Mouse (Mus musculus) left cerebral cortex, postnatal 14 days (tissue): Measurements from ENCODE around the gene Lrriq4. TPM values are rescaled to one million over a fixed set of nuclear protein-coding genes. Genes with fewer than 3 reads are reported as not detected.
A peak's percentile ranks its signal among the peaks of the same experiment; 100 is the strongest.

Source experiments
- DNase-seq, 2 experiments: peaks; one replicate each; pipeline ENCODE4 v3.0.0; 2021 to 2022; ENCODE audit warnings: low spot score in 2 of 2, mixed read lengths in 1 of 2
- intact Hi-C: fragments of 180-260 bp; cut with DNase I; formaldehyde crosslinking; loops from one replicate; pipeline ENCODE4 v1.15.1; 2025
- long read RNA-seq, 2 experiments: library from polyadenylated mRNA; stranded (forward); transcript quantifications; one replicate each; pipeline ENCODE4 v2.0.0; 2021
- total RNA-seq, 2 experiments: library from RNA; stranded (reverse); gene quantifications; 2 replicates each; pipeline ENCODE4 v1.2.3; 2021

Gene Lrriq4
- not detected for total RNA-seq
- long read RNA-seq, experiment 1, result 0 reads
- long read RNA-seq, experiment 2, result 0 reads

DNA sequence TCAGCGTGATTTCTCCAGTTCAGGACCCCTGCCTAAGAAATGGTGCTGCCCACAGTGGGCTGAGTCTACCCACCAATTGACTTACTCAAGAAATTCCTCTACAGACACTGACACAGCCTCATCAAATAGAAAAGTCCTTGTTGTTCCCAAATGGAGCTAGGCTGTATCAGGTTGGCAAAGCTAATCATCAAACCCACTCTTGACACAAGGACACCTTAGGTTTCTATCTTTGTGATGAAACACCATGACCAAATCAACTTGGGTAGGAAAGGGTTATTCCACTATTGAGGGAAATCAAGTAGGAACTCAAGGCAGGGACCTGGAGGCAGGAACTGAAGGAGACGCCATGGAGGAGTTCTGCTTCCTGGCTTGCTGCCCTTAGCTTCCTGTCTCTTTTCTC, at the start of gene Lrriq4:
Gene Lrriq4 (plus strand): TSS at position 301 of the 400 bp plus-strand sequence.
- no peak for DNase-seq

DNA sequence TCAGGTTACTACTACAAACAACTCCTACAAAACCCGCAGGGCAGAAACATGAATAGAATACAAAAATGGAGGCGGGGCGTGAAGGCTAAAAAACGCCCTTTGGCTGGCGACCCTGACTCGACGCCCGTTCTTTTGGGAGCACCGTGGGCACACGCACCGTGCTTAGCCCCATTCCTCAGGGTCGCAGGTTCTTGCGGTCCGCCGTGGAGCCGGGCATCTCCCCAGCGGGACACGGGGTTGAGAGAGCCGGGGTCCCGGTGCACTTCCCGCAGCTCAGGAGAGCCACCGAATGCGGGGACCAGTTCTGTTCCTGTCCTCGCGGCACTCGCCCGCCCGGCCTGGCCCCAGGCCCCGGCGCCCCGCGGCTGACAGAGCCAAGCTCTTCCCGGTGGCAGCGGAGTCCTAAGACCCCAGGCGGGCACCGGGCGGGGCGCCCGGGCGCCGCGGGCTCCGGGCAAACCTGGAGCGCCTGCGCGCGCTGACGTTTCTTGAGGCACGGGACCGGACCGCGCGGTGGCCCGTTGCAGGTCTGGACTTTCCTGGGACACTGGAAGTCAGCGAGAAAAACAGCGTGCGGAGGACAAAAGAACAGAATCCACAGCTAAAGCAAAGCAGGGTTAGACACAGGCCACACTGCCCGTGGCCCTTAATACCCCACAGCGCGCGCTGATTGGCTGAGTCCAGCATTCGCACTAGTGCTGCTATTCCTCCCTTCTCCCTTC, 49.0 kb upstream of the Lrriq4 start:
- peak in 1 of 2 experiments; percentile 26 for DNase-seq
- intact Hi-C loops, result no loop called here

More for the DNA sequence above, at the start of gene Lrriq4:
- intact Hi-C loops, result no loop called here

DNA sequence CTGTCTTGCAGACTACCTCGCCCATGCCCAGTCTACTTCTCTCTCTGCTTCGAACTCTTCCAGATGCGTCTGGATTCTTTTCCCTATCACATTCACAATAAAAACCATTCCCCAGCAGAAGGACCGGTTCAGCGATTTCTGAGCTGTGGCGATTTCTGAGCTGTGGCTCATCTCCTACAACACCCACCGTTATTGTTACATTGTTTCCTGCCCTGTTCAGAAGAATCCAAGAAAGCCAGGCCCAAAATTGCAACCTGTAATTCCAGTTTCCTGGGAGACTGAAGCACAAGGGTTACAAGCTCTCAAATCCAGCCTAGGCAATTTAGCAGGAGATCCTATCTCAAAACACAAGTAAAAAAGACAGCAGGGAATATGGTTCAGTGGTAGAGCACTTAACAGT, 47.0 kb upstream of the Lrriq4 start:
- intact Hi-C loops, result no loop called here
- DNase-seq, result no peak

DNA sequence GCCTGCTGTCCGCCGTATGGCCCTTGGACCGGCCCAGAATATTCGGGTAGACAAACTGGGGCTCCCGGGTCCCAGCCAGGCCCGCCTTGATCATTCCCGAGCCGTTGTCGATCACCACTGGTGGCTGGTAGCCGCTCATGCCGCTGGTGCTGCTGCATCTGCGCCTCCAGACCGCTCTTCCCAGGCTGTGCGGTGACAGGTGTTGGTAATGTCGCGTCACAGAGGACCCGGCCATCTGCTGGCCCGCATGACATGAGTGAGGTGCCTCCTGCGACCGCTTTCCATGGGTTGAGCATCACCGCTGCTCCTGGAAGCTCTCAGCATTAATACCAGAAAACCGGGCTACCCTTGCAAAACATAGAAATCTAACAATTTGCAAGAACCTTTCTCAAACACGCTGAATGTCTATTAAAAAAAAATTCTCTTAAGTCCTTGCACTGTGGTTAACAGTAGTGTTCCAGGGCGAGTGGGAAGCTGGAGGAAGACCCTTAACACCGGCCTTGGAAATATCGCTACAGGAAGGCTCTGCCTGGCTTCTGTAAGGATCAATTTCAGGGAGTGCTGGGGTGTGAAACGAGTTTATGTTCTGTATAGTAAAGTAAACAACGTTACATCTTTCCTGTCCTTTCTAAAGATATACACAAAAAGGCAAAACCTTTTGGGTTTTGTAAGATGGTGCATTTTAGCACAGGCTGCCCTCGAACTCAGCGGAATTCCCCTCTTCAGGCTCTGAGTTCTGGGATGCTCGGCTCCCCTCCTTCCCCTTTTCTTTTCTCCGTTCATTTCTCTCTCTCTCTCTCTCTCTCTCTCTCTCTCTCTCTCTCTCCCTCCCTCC, 44.4 kb upstream of the Lrriq4 start, which contains the start of gene Actrt3:
Gene Actrt3 (minus strand): TSS at position 229 of the 835 bp plus-strand sequence.
- peak; percentile 40 to 43 for DNase-seq
- intact Hi-C loops, result loop anchor here (5.0 to 10.0 kb wide), 3 partner anchors 192 to 365 kb away; partner anchors contain the start of genes Phc3 and Sec62

DNA sequence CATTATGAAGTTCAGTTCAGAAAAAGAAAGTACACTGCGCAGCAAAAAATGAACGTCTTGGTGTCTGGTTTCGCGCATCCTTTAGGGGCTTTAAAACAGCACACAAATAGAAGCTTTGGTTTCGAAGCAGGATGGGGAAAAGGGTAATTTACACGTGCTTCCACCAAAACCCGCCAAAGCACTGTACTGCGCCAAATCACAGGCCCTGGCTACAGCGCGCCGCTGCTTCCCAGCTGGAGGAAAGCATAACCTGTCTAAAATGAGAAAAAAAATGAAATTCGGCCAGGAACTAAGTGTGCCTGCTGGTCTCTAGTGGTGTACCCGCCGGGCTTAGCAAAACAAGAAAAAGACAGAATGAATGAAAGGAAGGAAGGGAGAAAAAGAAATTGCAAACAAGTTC, 43.6 kb upstream of the Lrriq4 start:
- DNase-seq, result peak; percentile 27 to 36
- intact Hi-C loops, result loop anchor here (5.0 to 10.0 kb wide), 3 partner anchors 192 to 364 kb away; partner anchors contain the start of genes Phc3 and Sec62

DNA sequence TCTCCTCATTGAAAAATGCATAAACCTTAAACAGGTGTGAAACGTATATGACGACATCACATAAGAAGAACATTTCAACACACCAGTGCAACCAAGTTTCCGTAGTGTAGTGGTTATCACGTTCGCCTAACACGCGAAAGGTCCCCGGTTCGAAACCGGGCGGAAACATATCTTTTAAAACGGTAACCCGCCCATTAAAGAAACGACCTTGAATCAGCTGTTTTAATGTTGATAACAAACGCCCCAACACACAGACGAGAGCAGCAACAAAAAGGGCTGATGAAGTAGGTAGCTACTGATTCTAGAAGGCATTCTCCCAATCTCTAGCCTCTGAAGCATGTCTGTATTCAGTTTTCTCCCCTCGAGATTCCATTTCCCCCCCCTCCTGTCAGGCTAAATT, 43.1 kb upstream of the Lrriq4 start:
- peak; percentile 81 to 94 for DNase-seq
- intact Hi-C loops, result loop anchor here (5.0 to 10.0 kb wide), 3 partner anchors 191 to 364 kb away; partner anchors contain the start of genes Phc3 and Sec62

DNA sequence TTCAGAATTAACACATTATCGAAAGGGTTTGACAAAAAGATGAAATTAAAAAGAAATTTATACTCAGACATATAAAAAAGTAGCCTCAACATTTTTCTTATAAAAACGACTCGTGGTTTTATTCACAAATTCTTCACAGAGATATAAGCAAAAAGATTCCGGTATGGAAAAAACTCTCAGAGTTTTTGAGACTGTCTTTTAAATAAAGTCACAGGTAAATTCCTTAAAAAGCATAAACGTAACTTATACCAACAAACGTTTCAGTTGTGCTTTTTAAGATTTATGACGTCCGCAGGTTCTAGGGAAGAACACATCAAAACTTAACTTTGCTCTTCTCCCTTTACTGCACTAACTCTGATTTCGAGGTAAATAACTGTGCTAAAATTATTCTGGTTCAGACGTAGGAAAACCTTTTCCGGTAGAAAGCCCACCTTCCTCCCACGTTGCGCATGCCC, 42.7 kb upstream of the Lrriq4 start:
- intact Hi-C loops, result loop anchor here (5.0 to 10.0 kb wide), 3 partner anchors 191 to 363 kb away; partner anchors contain the start of genes Phc3 and Sec62
- no peak for DNase-seq

DNA sequence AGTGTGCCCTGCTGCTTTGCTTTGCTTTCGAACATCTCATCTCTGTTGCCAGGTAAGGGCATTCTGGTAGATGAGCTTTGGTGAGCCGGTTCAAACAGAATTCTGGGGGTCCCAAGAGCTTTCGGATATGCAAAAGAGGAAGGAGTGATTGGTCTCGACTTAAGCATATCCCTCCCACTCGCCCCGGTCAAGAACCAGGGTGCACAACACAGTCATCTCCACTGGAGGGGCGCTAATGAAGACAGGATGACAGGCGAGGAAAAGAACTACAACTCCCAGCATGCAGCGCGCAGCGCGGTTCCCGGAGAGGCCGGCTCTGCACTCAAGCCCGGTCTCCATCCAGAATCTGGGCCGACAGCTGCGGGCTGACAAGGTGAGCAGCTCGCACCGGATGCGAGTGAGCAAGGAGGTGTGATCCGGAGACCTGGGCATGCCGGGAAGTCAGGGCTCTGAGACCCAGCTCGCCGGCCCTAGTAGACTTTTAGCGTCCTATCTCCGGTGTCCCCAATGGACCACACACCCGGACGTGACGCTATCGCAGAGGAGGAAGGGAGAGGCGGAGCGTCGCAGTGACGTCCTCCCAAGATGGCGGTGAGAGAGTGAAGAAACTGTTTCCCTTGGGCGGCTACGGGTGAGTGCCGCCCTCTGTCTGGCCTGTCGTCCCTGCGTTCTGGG, 42.1 kb upstream of the Lrriq4 start, which contains the start of gene Mynn:
Gene Mynn (plus strand): TSS at position 1 of the 675 bp plus-strand sequence.
- peak; percentile 93 to 96 for DNase-seq
- intact Hi-C loops, result loop anchor here (5.0 to 10.0 kb wide), 3 partner anchors 190 to 363 kb away; partner anchors contain the start of genes Phc3 and Sec62

DNA sequence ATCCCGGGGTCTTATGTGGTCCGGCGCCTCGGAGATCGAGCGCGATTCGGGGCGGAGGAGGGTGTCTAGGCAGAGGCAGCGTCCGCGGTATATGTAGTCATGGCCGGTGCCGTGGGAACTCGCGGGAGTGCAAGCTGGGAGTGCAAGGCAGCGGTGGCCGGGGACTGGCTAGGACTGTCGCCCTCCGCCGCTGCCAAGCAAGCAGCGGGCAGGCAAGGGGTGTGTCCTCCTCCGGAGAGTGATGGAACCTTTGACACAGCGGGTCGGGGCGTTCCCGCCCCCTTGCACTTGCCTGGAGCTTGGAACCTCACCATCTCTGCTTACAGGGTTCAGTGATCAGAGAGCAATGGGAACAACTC, 41.6 kb upstream of the Lrriq4 start:
- intact Hi-C loops, result loop anchor here (5.0 to 10.0 kb wide), 3 partner anchors 190 to 362 kb away; partner anchors contain the start of genes Phc3 and Sec62
- peak in 1 of 2 experiments; percentile 62 for DNase-seq

DNA sequence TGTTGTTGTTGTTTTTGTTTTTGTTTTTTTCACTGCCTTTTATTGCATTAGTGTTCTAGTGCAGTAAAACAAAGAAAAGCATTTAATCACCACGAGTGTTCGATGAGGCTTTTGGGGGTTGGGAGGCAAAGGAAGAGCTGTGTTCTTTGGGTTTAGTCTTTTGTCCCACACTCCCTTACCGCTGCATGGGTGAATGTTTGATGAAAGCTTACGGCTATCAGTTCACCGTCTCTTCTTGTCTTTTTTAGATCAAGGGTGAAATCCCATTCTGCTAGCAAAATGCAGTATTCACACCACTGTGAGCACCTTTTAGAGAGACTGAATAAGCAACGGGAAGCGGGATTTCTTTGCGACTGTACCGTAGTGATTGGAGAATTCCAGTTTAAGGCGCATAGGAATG, 41.1 kb upstream of the Lrriq4 start:
- DNase-seq, result no peak
- intact Hi-C loops, result loop anchor here (5.0 to 10.0 kb wide), 3 partner anchors 189 to 362 kb away; partner anchors contain the start of genes Phc3 and Sec62

DNA sequence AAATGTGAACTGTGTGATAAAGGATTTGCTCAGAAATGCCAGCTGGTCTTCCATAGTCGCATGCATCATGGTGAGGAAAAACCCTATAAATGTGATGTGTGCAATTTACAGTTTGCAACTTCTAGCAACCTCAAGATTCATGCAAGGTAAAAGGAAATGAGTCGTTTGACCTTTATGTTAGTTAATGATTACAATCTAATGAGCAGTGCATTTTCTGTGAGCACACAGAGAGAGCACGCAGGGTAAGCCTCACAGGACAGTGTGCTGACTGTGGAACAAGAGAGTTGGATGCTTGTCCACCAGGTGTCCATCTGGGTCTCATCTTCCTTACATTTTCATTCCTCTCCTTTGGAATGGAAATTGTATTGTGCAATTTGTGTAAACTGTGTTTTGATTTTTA, 35.3 kb upstream of the Lrriq4 start:
- no peak for DNase-seq
- intact Hi-C loops, result loop anchor here (10.0 kb wide), 1 partner anchor 356 kb away; the partner anchor contains the start of gene Phc3

DNA sequence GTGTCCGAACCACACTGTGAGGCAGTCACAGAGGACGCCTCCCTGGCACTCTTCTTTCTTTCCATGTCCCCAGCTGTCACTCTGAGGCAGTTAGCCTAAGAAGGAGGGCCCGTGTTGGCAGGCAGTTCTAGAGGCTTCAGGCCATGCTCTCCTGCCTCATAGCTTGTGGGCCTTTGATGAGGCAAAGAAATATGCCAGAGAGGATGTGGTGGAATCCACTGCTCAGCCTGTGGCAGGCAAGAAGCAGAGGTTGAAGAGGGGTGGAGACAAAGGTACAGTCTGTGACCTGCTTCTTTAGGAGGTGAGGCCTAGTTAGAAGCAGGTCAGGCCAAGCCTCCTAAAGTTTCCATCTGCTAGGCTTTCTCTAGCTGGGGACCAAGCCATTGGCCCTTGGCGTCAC, 33.4 kb upstream of the Lrriq4 start:
- DNase-seq, result no peak
- intact Hi-C loops, result no loop called here

DNA sequence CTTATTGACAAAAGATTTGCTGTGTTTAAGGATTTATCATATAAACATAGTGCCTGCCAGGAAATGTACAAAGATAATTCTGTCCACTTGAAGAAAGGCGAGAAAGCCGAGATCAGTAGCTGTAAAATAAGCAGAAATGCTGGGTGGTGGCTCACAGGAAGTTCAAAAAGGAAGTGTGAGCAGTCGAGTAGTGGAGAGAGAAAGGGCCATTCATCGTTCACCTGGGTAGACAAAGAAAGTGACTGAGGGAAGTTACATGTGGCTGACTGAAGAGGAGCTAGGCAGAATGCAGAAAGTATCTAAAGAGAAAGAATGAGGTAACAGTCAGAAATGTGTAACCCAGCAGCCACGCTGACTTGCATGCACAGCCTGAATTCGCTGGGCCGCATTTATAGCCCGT, 24.2 kb upstream of the Lrriq4 start:
- no peak for DNase-seq
- intact Hi-C loops, result no loop called here

DNA sequence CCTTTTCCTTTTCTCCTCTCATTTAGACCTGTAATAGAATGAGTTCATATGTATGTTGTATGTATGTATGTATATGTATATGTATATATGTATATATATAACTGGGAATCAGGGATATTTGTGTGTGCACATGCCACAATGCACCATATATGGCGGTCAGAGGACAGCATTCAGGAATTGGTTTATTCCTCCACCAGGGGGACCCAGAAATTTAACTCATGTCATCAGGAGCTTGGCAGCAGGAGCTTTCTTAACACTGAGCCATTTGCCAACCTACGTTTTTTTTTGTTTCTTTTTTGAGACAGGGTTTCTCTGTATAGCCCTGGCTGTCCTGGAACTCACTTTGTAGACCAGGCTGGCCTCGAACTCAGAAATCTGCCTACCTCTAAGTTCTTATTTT, 10.6 kb upstream of the Lrriq4 start:
- no peak for DNase-seq
- intact Hi-C loops, result no loop called here

DNA sequence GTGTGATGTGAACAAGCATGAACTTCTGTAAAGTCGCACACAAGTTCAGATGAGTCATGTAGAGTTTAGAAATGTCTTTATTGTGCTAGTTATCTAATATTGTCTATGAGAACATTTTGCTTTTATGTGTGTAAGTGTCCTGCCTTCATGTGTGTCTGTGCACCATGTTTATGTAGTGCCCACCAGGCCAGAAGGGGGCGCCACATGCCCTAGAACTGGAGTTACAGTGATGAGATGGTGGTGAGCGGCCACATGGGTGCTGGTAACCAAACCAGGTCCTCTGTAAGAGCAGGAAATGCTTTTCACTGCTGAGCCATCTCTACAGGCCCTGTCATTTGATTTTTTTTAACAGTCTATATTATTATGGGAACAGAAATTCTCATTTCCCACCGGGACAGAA, 8.7 kb upstream of the Lrriq4 start:
- intact Hi-C loops, result no loop called here
- DNase-seq, result no peak

DNA sequence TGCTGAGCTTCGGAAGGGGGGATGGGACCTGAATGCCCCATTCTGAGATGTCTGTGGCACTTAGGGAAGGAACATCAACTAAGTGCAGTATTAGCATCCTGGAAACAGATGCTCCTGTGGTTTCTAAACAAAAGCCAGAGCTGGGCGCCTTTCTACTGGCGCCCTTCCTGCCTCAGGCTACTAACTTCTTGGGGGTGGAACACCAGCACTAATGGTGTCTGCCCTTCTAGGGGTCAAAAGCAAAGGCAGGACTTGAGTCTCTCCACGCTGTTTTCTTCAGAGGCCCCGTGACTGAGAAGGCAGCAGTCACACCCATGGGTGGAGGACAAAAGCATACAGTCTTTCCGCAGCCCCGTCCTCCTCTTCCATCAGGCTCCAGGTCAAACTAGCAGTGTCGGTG, 2.5 kb downstream of the Lrriq4 start:
- no peak for DNase-seq
- intact Hi-C loops, result no loop called here

DNA sequence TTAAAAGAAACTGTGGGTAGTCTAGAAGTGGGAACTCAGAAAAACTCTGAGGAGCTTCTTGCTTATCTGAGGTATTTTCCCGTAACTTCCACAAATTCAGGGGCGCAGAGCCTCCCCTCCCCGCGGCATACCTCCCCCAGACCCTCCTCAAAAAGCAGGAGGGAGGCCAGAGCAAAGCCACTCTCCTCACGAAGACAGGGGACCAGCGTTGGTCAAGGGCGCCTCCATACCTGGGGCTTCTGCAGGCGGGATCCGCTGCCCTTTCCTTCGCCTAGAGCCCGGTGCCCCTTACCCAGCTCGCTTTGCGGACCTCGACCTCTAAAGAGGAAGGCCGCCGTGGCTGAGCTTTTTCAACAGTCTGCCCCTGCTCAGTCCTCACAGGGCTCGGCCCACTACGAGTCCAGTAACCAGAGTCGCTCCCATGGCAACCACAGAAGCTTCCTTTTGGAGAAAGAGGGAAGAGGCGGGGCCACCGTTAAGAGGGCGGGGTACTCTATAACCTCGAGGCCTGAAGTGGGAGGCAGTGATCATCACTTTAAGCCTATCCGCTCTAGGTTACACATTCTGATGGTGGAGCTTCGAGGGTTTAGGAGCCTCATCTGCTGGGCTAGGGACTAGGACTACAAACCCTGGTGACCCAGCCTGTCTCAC, 3.3 kb downstream of the Lrriq4 start, which contains the start of gene Lrrc34:
Gene Lrrc34 (minus strand): TSS at position 430 of the 651 bp plus-strand sequence.
- peak; percentile 19 to 34 for DNase-seq

DNA sequence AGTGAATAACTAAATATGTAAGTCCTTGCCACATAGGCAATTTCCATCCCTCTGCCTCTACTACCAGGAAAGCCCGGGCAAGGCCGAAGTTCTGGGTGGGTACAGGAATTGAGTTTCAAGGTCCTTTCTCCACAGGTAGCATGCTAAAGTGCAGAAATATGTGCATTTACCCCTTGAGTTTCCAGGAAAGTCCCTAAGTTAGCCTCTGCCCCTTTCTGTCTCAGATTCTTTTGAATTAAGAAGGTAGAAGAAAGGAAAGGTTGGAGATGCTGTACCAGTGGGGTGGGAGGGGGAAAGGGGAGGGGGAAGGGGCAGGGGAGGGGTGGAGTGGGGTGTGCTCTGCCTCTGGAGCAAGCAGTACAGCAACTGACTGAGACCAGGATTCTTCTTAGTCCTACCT, 4.2 kb downstream of the Lrriq4 start:
- no peak for DNase-seq
- intact Hi-C loops, result no loop called here

More for the DNA sequence above, 3.3 kb downstream of the Lrriq4 start, which contains the start of gene Lrrc34:
- intact Hi-C loops, result no loop called here
